Mouse (Mus musculus) brown adipose tissue, adult 24 weeks (tissue): ENCODE results near the gene Prrc2b. TPM values are rescaled to one million over a fixed set of nuclear protein-coding genes. Genes with fewer than 3 reads are reported as not detected.

Experiments
- H3K27ac ChIP-seq: fragments of 200-500 bp; replicated peaks from 2 replicates; pipeline ENCODE4 v1.5.1; 2012; ENCODE audit warnings: low read depth, mild to moderate bottlenecking, low read length
- H3K4me1 ChIP-seq: fragments of 200-500 bp; 2 replicates; pipeline ENCODE4 v1.6.1; 2012; ENCODE audit warnings: low read length, mixed read lengths; ENCODE audit not compliant: control insufficient read depth, insufficient read depth, insufficient read length
- H3K4me3 ChIP-seq: fragments of 200-500 bp; 2 replicates; pipeline ENCODE4 v1.5.1; 2012; ENCODE audit warnings: low read depth, mild to moderate bottlenecking, low read length, moderate library complexity; ENCODE audit not compliant: insufficient read depth
- polyA plus RNA-seq: library from polyadenylated mRNA; stranded (reverse); fragments of >200 nt; gene quantifications from 2 replicates; pipeline ENCODE4 v1.2.4, GENCODE M21; 2012; ENCODE audit not compliant: missing spikeins, insufficient read depth, insufficient read length

Prrc2b gene
- polyA plus RNA-seq, 1 experiment = 15.1 TPM

DNA sequence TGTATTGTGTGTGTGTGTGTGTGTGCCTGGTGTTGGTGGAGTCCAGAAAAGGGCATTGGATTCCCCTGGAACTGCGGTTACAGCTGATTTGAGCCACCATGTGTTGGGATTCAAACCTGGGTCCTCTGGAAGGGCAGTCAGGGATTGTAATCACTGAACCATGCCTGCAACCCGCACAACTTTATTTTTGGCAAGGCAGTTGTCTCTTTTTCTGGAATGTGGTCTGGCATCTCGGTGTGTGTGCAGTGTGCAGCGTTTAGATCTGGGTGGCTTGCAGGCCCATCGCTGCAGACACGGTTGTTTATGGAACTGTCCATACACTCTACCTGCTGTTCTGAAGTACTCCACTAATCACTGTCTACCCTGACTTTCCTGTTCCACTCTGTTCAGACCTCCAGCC lies 28.5 kb downstream of the Prrc2b start:
- Histone ChIP-seq H3K27ac (no peak overlapping the region), H3K4me1 (peaks cover 33% of the 10 kb centered on the region), H3K4me3 (no peak overlapping the region)

DNA sequence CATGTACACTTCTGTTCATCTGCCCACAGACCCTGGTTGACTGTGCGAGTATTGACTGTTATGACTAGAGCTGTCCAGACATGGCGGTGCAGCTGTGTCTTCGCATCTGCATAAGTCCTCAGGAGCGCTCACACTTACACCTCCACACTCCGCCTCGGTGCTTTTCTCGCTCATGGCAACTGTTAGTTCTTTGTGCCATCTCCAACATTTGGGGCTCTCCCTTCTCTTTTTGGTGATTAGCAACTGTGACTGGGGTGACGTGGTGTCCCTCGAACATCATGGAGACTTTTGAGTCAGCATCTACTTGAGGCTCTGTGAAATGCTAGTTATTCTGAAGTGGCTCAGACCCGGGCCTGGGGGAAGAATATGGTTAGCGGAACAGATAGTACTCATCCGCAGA lies 29.2 kb downstream of the Prrc2b start:
- Histone ChIP-seq H3K4me3 (no peak overlapping the region), H3K4me1 (peaks cover 26% of the 10 kb centered on the region), H3K27ac (no peak overlapping the region)

DNA sequence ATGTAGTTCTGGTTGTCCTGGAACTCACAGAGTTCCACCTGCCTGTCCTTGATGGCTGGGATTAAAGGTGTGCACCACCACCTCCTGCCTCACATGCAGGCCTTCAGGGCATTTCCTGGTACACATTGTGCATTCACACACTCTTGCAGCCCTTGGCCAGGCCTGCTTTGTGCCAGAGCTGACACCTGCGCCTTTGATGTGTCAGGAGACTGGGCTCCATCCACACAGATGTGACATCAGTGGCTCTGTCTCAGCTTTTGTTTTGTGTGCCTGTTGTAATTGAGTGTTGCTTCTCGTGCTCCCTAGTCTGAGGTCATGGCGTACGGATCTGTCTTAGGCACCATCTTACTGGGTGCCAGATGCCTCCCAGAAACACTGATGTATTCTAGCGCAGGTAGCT lies 30.5 kb downstream of the Prrc2b start:
- no peak overlapping the region for H3K27ac ChIP-seq
- H3K4me3 ChIP-seq = no peak overlapping the region
- peaks cover 21% of the 10 kb centered on the region for H3K4me1 ChIP-seq

DNA sequence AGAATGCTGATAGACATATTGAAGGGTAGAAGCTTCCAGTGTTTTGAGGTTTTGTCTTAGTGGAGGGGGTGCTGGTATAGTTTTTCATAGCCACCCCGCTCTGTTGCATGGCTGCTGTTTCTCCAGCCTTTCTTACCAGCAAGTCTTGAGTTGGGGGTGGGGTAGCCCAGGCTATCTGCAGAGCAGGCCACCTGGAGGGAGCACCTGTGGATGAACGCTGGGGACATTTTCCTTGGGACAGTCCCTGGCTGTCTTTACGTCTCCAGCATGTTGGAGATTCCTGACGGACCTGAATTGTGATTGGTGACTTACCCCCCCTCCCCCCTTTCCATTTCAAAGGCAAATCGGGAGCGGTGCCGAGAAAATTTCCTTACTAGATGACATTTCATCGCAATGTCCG lies 31.2 kb downstream of the Prrc2b start:
- Histone ChIP-seq H3K4me1 (peaks cover 21% of the 10 kb centered on the region), H3K27ac (no peak overlapping the region), H3K4me3 (no peak overlapping the region)

DNA sequence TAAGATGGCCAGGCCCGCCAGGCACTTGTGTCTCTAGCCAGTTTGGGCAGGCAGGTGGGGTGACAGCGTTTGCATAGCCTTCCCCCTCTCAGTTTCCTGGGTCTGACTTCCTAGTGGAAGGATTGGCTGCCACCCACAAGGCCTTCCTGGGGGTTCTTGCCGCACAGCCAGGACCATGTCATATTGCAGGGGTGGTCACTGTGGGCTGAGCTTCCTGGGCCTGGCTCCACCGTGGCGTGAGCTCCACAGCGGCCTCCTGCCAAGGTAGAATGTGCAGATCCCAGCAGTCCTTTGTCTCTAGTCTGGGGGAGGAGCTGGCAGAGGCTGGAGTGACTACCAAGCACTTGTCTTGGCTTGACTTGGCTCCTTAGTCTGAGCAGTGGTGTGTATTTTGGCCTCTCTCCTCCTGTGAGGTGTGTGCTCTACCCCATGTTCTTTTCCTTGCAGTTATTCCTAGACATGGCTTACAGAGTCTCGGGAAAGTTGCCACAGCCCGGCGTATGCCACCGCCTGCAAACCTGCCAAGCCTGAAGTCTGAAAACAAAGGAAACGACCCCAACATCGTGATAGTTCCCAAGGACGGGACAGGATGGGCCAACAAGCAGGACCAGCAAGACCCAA lies 31.9 kb downstream of the Prrc2b start:
- Histone ChIP-seq H3K4me3 (no peak overlapping the region), H3K27ac (no peak overlapping the region), H3K4me1 (peaks cover 19% of the 10 kb centered on the region)

DNA sequence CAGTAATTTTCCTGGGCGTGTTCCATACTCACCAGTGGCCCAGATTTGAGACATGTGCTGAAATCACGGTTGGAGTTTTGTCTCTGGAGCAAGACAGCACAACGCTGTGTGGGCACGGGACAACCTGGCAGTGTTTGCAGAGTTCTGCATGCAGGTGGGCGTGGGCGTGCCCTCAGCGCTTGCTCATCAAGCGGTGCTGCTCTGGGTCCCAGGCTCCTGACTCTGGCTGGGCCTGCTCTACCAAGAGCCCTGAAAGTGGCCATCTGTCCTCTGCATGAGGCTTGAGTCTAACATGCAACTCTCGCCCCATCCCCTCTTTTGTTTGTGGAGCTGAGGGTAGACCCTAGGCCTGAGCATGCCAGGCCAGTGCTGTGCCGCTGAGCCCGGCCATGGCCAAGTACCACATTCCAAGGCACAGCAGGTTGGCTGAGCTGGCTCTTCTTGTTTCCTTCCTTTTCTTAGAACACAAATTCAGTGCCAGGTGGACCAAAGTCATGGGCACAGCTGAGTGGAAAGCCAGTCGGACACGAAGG lies 36.2 kb downstream of the Prrc2b start:
- H3K4me3 ChIP-seq = no peak overlapping the region
- H3K27ac ChIP-seq = no peak overlapping the region
- H3K4me1 ChIP-seq = peaks cover 8% of the 10 kb centered on the region

DNA sequence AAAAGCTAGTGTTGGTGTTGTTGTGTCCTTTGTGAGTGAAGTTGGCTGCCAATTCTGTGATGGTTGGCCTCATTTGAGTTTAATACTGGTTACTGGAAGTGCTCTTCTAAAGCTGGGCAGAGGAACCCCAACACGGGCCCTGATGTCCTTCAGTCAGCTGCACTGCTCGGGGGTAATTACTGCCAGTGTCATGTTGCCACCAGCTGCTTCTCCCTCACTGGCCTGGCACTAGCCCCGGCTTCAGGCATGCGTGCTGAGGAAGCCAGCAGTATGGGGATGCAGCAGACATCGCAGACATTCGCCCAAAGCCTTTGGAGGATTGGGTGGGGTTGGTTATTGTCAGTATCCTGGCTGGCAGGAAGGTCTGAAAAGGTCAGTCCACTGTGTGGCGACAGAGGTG lies 36.8 kb downstream of the Prrc2b start:
- Histone ChIP-seq H3K4me3 (no peak overlapping the region), H3K4me1 (peaks cover 6% of the 10 kb centered on the region), H3K27ac (no peak overlapping the region)

DNA sequence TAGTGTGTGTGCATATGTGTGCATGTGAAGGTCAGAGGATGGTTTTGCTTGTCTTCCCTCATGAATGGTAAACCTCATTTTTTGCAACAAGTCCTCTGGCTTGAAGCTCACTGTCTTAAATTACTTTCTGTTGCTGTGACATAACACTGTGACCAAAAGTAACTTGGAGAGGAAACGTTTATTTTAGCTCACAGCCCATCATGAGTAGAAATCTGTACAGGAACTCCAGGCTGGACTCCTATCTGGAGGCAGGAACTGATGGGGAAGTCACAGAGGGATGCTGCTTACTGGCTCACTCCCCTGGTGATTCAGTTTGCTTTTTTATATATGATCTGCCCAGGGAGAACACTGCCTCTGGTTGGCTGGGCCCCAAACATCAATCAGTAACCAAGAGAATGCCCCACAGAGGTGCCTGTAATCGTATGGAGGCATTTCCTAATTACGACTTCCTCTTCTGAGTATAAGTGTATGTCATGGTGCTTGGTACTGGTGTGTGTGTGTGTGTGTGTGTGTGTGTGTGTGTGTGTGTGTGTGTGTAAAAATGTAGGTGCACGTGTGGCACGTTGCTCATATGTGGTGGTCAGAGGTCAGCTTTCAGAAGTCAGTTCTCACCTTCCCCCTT lies 38.3 kb downstream of the Prrc2b start:
- no peak overlapping the region for H3K4me3 ChIP-seq
- no peaks in the 10 kb centered on the region for H3K4me1 ChIP-seq
- H3K27ac ChIP-seq = no peak overlapping the region

DNA sequence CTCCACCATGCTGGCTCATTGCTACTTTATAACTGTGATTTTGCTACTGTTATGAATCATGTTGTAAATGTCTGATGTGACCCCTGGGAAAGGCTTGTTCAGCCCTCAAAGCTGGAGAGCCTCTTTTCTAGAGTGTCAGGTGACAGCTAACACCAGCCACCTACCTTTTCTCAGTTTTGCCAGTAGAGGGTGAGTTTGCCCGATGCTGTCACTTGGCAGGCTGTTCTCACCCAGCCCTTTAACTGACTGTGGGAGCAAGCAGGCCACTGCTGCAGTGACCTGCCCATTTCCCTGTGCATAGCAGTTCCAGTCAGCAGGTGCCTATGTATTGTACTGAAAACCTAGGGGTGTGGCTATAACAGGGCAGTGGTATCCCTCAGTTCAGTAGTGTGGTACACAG lies 39.7 kb downstream of the Prrc2b start:
- H3K4me1 ChIP-seq = no peaks in the 10 kb centered on the region
- no peak overlapping the region for H3K4me3 ChIP-seq
- no peak overlapping the region for H3K27ac ChIP-seq

DNA sequence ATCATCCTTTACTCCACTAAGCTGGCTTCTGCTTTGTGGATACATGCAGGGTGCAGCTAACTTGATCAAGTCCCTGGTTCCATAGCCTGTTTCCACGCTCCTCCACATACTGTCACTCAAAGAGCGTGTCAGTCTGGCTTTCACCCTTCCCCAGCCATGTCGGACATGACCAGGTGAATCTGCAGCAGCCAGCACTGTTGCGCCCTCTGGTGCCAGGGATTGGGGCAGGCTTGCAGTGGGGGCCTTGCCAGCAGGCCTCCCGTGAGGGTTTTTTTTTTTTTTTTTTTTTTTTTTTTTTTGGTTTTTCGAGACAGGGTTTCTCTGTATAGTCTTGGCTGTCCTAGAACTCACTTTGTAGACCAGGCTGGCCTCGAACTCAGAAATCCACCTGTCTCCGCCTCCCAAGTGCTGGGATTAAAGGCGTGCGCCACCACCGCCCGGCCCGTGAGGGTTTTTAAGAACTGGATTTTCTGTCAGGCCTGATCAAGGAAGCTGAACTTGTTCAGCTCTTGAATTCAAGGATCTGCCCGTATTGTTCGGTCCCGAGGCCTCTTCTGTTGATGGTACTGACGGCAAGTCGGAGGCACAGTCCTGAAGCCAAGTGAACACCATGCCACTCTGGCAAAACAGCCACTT lies 41.1 kb downstream of the Prrc2b start:
- no peaks in the 10 kb centered on the region for H3K4me1 ChIP-seq
- no peak overlapping the region for H3K4me3 ChIP-seq
- no peak overlapping the region for H3K27ac ChIP-seq

DNA sequence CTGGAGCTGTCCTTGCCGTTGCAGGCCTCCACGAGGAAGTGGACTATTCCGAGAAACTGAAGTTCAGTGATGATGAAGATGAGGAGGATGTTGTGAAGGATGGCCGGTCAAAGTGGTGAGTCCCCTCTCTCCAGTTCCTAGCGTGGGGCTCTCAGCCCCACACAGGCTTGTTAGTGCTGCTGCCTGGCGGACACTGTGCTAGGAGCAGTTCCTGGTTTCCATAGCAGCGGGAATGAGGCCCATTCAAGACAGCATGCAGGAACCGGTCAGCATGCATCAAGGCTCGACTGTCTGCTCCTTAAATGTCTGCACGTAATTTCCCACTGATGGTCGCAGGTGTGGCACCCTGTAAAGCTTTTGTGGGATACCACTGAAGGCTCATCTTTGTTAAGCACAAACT lies 48.1 kb downstream of the Prrc2b start:
- Histone ChIP-seq H3K4me1 (no peaks in the 10 kb centered on the region), H3K4me3 (no peak overlapping the region), H3K27ac (no peak overlapping the region)

DNA sequence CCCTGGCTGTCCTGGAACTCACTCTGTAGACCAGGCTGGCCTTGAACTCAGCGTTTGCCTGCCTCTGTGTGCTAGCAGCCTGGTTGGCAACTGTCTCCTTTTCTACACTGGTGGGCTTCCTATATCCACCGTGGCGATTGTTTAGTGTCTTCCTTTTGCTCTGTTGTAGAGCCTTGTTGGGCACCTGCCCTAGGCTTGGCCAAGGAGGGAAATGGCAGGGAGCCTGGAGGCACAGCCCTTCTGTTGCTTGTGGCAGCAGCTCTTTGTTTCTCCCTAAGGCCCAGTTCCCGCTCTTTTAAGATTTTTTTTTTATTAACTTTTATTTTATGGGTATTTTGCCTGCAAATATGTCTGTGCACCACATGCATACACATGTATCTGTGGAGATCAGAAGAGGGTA lies 49.2 kb downstream of the Prrc2b start:
- Histone ChIP-seq H3K27ac (no peak overlapping the region), H3K4me3 (no peak overlapping the region), H3K4me1 (no peaks in the 10 kb centered on the region)

DNA sequence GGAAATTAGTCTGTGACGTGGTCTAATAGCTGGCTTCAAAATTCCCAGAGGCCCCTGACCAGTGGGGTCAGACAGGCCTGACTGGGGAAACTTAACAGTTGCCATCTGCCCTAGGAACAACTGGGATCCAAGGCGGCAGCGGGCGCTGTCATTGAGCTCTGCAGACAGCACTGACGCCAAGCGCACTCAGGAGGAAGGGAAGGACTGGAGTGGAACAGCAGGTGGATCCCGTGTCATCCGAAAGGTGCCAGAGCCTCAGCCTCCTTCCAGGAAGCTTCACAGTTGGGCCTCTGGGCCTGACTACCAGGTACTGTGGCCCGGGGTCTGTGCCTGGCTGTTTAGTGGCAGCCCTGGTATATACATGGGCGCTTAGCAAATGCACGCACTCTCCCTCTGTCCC lies 49.8 kb downstream of the Prrc2b start:
- no peak overlapping the region for H3K27ac ChIP-seq
- no peaks in the 10 kb centered on the region for H3K4me1 ChIP-seq
- no peak overlapping the region for H3K4me3 ChIP-seq

DNA sequence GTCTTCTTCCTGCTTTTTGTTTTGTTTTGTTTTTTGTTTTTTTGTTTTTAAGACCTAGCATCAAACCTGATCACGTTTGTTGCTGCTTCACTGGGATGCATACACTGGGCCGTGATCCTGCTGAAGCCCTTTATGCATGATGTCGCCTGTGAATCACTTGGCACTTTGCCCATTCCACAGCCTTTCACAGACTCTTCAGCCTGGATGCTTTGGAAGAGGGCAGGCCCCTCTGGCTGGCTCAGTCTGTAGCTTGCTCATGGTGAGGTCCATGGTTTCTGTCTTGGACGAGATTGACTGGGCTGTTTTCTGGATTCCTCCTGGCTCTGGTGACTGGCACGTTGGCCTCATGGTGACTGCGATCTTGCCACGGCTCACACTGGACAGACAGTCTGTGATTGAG lies 50.6 kb downstream of the Prrc2b start:
- no peaks in the 10 kb centered on the region for H3K4me1 ChIP-seq
- H3K4me3 ChIP-seq = no peak overlapping the region
- H3K27ac ChIP-seq = no peak overlapping the region

DNA sequence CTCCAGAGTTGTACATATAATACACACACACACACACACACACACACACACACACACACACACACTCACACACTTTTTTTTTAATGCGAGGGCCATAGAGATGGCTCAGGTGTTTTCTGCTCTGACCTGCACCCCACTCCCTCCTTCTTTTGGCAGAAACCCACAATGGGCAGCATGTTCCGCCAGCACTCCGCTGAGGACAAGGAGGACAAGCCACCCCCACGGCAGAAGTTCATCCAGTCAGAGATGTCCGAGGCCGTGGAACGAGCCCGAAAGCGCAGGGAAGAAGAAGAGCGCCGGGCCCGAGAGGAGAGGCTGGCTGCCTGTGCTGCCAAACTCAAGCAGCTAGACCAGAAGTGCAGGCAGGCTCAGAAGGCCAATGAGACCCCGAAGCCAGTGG lies 53.0 kb downstream of the Prrc2b start:
- H3K4me3 ChIP-seq = no peak overlapping the region

DNA sequence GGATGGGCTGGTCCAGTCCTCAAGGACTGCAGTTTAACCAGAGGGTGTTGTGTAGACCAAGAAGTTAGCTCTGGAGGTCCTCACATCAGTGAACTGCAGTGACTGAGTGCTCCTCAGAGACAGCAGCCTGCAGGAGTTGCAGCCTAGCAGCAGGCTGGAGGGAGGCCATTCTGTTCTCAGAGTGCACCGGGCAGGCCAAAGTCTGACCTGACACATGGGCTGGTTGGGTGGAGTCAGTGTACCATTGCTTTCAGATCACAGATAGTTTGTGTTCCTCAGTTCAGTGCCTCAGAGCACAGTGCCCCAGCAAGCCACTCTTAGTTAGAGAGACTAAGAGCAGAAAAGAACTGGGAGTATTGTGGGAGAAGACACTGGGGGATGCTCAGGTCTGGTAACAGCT lies 56.8 kb downstream of the Prrc2b start:
- H3K4me3 ChIP-seq = no peak overlapping the region

More for the DNA sequence above, 53.0 kb downstream of the Prrc2b start:
- H3K4me1 ChIP-seq = no peaks in the 10 kb centered on the region
- no peak overlapping the region for H3K27ac ChIP-seq

More for the DNA sequence above, 56.8 kb downstream of the Prrc2b start:
- no peak overlapping the region for H3K27ac ChIP-seq
- H3K4me1 ChIP-seq = no peaks in the 10 kb centered on the region
